Mouse (Mus musculus): ENCODE measurements around the gene Rbl2.

- no peak for TF ChIP-seq CTCF (IDR thresholded peaks at IDR 0.05; ENCODE audit: low read depth, low read length)
- no peak for TF ChIP-seq POLR2A (IDR thresholded peaks at IDR 0.05; ENCODE audit: extremely low read depth, insufficient read depth, low read length)
Observed at GRCm38 (mm10) chr8:91038637-91039036, 31.2 kb upstream of the Rbl2 start.
